In the genomic region with DNA sequence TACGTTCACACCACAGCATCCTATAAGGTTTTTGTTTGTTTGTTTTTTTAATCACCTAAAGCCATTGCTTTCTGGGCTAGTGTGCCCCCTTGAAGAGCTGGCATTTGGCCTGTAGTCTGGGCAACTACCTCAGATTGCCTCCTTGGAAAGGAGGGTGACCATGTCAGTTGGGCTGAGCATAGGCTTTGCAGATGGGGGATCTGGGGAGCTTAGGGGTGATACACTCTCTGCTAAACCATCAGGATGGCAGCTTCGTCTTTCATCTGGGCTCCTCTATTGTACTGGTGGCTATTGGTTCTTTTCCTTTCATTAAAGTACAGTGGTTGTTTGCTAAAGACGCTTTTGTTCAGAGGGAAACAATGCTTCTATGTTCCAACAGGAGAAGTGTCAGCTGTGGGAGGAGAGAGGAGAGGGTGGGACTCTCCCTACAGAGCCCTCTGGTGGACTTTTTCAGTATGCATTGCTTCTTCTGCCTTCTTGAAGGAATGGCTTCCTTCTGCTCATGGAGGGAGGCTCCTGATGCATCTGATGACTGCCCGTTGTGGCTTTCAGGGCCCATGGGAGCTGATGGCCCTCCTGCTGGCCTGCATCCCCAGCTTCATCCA, we compare ENCODE assay signal across 8 mouse cellular contexts.
DNase-seq lines count a peak whose midpoint lies in the region; ATAC-seq and TF ChIP-seq lines count a peak whose summit lies in the region.

No protein-coding gene starts in this region.

- H3K27me3 ChIP-seq in heart, embryonic 16.5 days (ENCODE audit: control insufficient read depth, insufficient read depth, low read length) = no peaks in the 10 kb centered on the region; the same call in 1 of the 2 replicates
- no peaks in the 10 kb centered on the region for H3K27me3 ChIP-seq in stomach, embryonic 14.5 days (ENCODE audit: control insufficient read depth, insufficient read depth, low read length)

- WGBS in heart, embryonic 16.5 days = 37% methylated on average over 4 of the region's 4 CpGs
- 65% methylated on average over 4 of the region's 4 CpGs for WGBS in stomach, embryonic 14.5 days

- peak; percentile 51 for DNase-seq in left cerebral cortex, adult 11 months (ENCODE audit: low spot score)
- DNase-seq in left cerebral cortex, adult 8-10 months (ENCODE audit: low spot score in 2 of 2) = no peak
- DNase-seq in ES-E14 (ENCODE audit: low read depth, low spot score) = peak; percentile 42
- DNase-seq in lung, adult 18-20 months = peak; percentile 44 to 70
- no peak for DNase-seq in ovary, postnatal 36 days (ENCODE audit: low spot score)

- in situ Hi-C loops in ES-E14 (cut with MboI; ENCODE audit: low sequenced_read_pairs in 2 of 2, unreplicated experiment in 2 of 2) = loop anchor here in 1 of 2 experiments (10.0 kb wide), 1 partner anchor 229 kb away; no protein-coding TSS in a partner anchor

- H3K4me1 ChIP-seq in ES-E14 (ENCODE audit: control insufficient read depth in 2 of 2, insufficient read depth in 2 of 2, low read length in 2 of 2, poor library complexity in 1 of 2) = peaks cover 15 to 43% of the 10 kb centered on the region in 2 experiments
- H3K4me1 ChIP-seq in heart, embryonic 16.5 days (ENCODE audit: control insufficient read depth, insufficient read depth, low read length) = 0 out of 2 replicates have a peak, but pooled peaks cover 2% of the 10 kb centered on the region
- H3K4me1 ChIP-seq in stomach, embryonic 14.5 days (ENCODE audit: control insufficient read depth, insufficient read depth, low read length) = no peaks in the 10 kb centered on the region; the same call in 1 of the 2 replicates

- H3K9ac ChIP-seq in ES-E14 (ENCODE audit: insufficient read depth, low read depth, low read length, poor library complexity, severe bottlenecking) = no peak overlapping the region
- no peak overlapping the region for H3K9ac ChIP-seq in heart, embryonic 16.5 days (ENCODE audit: low read length)
- no peak overlapping the region for H3K9ac ChIP-seq in stomach, embryonic 14.5 days (replicated peaks; ENCODE audit: low read depth, low read length)

- ATAC-seq in cerebellum, adult (ENCODE audit: insufficient number of reproducible peaks, low FRiP score, low TSS enrichment) = peak; percentile 62; the same call in 1 of the 2 replicates
- ATAC-seq in heart, embryonic 16.5 days (replicated peaks; ENCODE audit: extremely low read depth, insufficient read depth, low FRiP score) = no peak
- 0 out of 2 replicates have a peak, but pooled peaks have one; percentile 35 for ATAC-seq in stomach, embryonic 14.5 days (ENCODE audit: insufficient number of reproducible peaks, insufficient read depth, low FRiP score, low read depth)

- H3K9me3 ChIP-seq in ES-E14 (ENCODE audit: control insufficient read depth, insufficient read depth, low read depth, low read length) = no peaks in the 10 kb centered on the region
- H3K9me3 ChIP-seq in heart, embryonic 16.5 days (replicated peaks; ENCODE audit: control insufficient read depth, low read length) = no peaks in the 10 kb centered on the region
- no peaks in the 10 kb centered on the region for H3K9me3 ChIP-seq in stomach, embryonic 14.5 days (ENCODE audit: control insufficient read depth, low read depth, low read length)

- H3K27ac ChIP-seq in ES-E14 (ENCODE audit: insufficient read depth, low read depth, low read length, poor library complexity, severe bottlenecking) = no peak overlapping the region
- H3K27ac ChIP-seq in heart, embryonic 16.5 days (ENCODE audit: low read length) = 0 out of 2 replicates have a peak overlapping the region, but pooled peaks have one; percentile 7
- H3K27ac ChIP-seq in stomach, embryonic 14.5 days (ENCODE audit: low read length) = no peak overlapping the region

- no peak overlapping the region for H3K4me3 ChIP-seq in ES-E14 (ENCODE audit: insufficient read depth in 1 of 2, low read depth in 1 of 2, low read length in 2 of 2, poor library complexity in 1 of 2, severe bottlenecking in 1 of 2)
- no peak overlapping the region for H3K4me3 ChIP-seq in heart, embryonic 16.5 days (ENCODE audit: low read length)
- no peak overlapping the region for H3K4me3 ChIP-seq in stomach, embryonic 14.5 days (ENCODE audit: low read depth, low read length)

- H3K4me2 ChIP-seq in heart, embryonic 16.5 days (ENCODE audit: low read depth, low read length) = no peak overlapping the region
- no peak overlapping the region for H3K4me2 ChIP-seq in stomach, embryonic 14.5 days (replicated peaks; ENCODE audit: low read depth, low read length)

- no peaks in the 10 kb centered on the region for H3K36me3 ChIP-seq in ES-E14 (ENCODE audit: control insufficient read depth, insufficient read depth, low read length, poor library complexity, severe bottlenecking)
- H3K36me3 ChIP-seq in heart, embryonic 16.5 days (ENCODE audit: control insufficient read depth, insufficient read depth) = no peaks in the 10 kb centered on the region
- H3K36me3 ChIP-seq in stomach, embryonic 14.5 days (ENCODE audit: control insufficient read depth, insufficient read depth, low read length) = no peaks in the 10 kb centered on the region

TF ChIP-seq in ES-E14, 5 proteins besides CTCF, POLR2A, EP300 and RAD21:
- TF ChIP-seq ZC3H11A (IDR thresholded peaks at IDR 0.05; ENCODE audit: borderline replicate concordance, low read depth, low read length) (0 out of 2 replicates have a peak, but pooled peaks have one; percentile 21), MAFK (IDR thresholded peaks at IDR 0.05; ENCODE audit: insufficient read depth, low read depth, low read length) (no peak)
TF ChIP-seq in ES-E14: peak in this region for 1.

Comparison
In these comparisons a context has a peak if more than half of its experiments do, and no peak if none do; other contexts are left out.
1. DNase-seq: peak in left cerebral cortex, adult 11 months (single experiment), ES-E14 (single experiment) and lung, adult 18-20 months (2 of 2); none in left cerebral cortex, adult 8-10 months (0 of 2) and ovary, postnatal 36 days (single experiment).